Comparison of ENCODE assay signal across 9 mouse cellular contexts in the genomic region with DNA sequence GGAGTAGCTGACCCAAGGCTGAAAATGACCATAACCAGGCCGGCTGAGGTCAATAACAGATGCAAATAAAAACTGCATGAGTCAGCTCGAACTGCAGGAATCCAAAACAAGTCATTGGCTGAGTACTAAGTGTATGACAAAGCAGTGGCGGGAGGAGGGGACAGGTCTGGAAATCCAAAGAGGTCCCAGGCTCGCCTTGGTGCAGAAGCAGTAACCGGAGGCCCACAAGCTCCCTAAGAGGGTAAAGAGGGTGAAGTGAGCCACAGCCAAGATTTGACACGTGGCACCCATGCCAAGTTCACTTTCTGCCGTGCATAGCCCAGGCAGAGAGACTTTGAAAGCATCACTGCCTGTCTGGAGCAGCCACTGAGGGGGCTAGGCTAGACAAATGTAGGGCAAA. TPM values are rescaled to one million over a fixed set of nuclear protein-coding genes. Genes with fewer than 3 reads are reported as not detected.
DNase-seq lines count a peak whose midpoint lies in the region; ATAC-seq and TF ChIP-seq lines count a peak whose summit lies in the region.
"Had no signal": no experiment of that assay in that cellular context is flagged by ENCODE, and none has a peak within 500 bp of the region (broad histone marks: within the 10 kb centered on the region; RNA-seq: fewer than 3 reads in every experiment).

No protein-coding gene starts in this region.

- in situ Hi-C loops in ES-E14 (cut with MboI; ENCODE audit: low sequenced_read_pairs in 2 of 2, unreplicated experiment in 2 of 2): no loop called here

- no peak for ATAC-seq in kidney, embryonic 14.5 days (ENCODE audit: low FRiP score, low TSS enrichment)
- no peak for ATAC-seq in neural tube, embryonic 15.5 days (ENCODE audit: low FRiP score)

- peak; percentile 51 for DNase-seq in kidney, adult 11 months
- no peak for DNase-seq in ES-E14 (ENCODE audit: low read depth, low spot score)
- DNase-seq in fibroblast of lung, adult 2 months (ENCODE audit: low read depth): peak; percentile 65
- peak; percentile 21 to 39 for DNase-seq in kidney, postnatal 4 days
- no peak for DNase-seq in left cerebral cortex, postnatal 25 days (ENCODE audit: low spot score in 2 of 2)
- DNase-seq in ovary, postnatal 10 days (ENCODE audit: low spot score): no peak

- H3K27me3 ChIP-seq in kidney, embryonic 14.5 days (ENCODE audit: control insufficient read depth, insufficient read depth, low read length): no peaks in the 10 kb centered on the region
- H3K27me3 ChIP-seq in neural tube, embryonic 15.5 days (replicated peaks): no peaks in the 10 kb centered on the region

- intact Hi-C loops in left cerebral cortex, postnatal 25 days (cut with DNase I): no loop called here

- no peaks in the 10 kb centered on the region for H3K36me3 ChIP-seq in kidney, embryonic 14.5 days (ENCODE audit: control insufficient read depth, insufficient read depth, low read length)
- no peaks in the 10 kb centered on the region for H3K36me3 ChIP-seq in ES-E14 (ENCODE audit: control insufficient read depth, insufficient read depth, low read length, poor library complexity, severe bottlenecking)
- H3K36me3 ChIP-seq in neural tube, embryonic 15.5 days: no peaks in the 10 kb centered on the region

- no peak overlapping the region for H3K4me2 ChIP-seq in kidney, embryonic 14.5 days (replicated peaks; ENCODE audit: low read depth, low read length)
- H3K4me2 ChIP-seq in neural tube, embryonic 15.5 days: no peak overlapping the region

- H3K9ac ChIP-seq in kidney, embryonic 14.5 days (ENCODE audit: low read depth, low read length): no peak overlapping the region
- H3K9ac ChIP-seq in ES-E14 (ENCODE audit: insufficient read depth, low read depth, low read length, poor library complexity, severe bottlenecking): no peak overlapping the region
- H3K9ac ChIP-seq in neural tube, embryonic 15.5 days (replicated peaks): no peak overlapping the region

- 0 out of 2 replicates have a peak, but pooled peaks cover 3% of the 10 kb centered on the region for H3K4me1 ChIP-seq in kidney, embryonic 14.5 days (ENCODE audit: control insufficient read depth, insufficient read depth, low read length)
- peaks cover 7 to 34% of the 10 kb centered on the region in 2 experiments for H3K4me1 ChIP-seq in ES-E14 (ENCODE audit: control insufficient read depth in 2 of 2, insufficient read depth in 2 of 2, low read length in 2 of 2, poor library complexity in 1 of 2)
- H3K4me1 ChIP-seq in neural tube, embryonic 15.5 days: peaks cover 29% of the 10 kb centered on the region

- H3K4me3 ChIP-seq in kidney, embryonic 14.5 days (ENCODE audit: low read length): no peak overlapping the region
- H3K4me3 ChIP-seq in ES-E14 (ENCODE audit: insufficient read depth in 1 of 2, low read depth in 1 of 2, low read length in 2 of 2, poor library complexity in 1 of 2, severe bottlenecking in 1 of 2): no peak overlapping the region
- no peak overlapping the region for H3K4me3 ChIP-seq in neural tube, embryonic 15.5 days (replicated peaks)
- H3K4me3 ChIP-seq: erythroblast, embryonic 14.5 days had no signal

- no peak overlapping the region for H3K27ac ChIP-seq in kidney, embryonic 14.5 days (ENCODE audit: low read depth, low read length)
- H3K27ac ChIP-seq in ES-E14 (ENCODE audit: insufficient read depth, low read depth, low read length, poor library complexity, severe bottlenecking): no peak overlapping the region
- no peak overlapping the region for H3K27ac ChIP-seq in neural tube, embryonic 15.5 days (replicated peaks)

- 63% methylated on average over 7 of the region's 7 CpGs for WGBS in kidney, embryonic 14.5 days
- 49% methylated on average over 7 of the region's 7 CpGs for WGBS in neural tube, embryonic 15.5 days

- H3K9me3 ChIP-seq in kidney, embryonic 14.5 days (ENCODE audit: control insufficient read depth, low read length): no peaks in the 10 kb centered on the region
- H3K9me3 ChIP-seq in ES-E14 (ENCODE audit: control insufficient read depth, insufficient read depth, low read depth, low read length): no peaks in the 10 kb centered on the region
- no peaks in the 10 kb centered on the region for H3K9me3 ChIP-seq in neural tube, embryonic 15.5 days (replicated peaks)

TF ChIP-seq in ES-E14, 5 proteins besides CTCF, POLR2A, EP300 and RAD21:
- TF ChIP-seq ZC3H11A (IDR thresholded peaks at IDR 0.05; ENCODE audit: borderline replicate concordance, low read depth, low read length) (no peak), MAFK (IDR thresholded peaks at IDR 0.05; ENCODE audit: insufficient read depth, low read depth, low read length) (peak; percentile 56; the same call in 1 of the 2 replicates), HCFC1 (IDR thresholded peaks at IDR 0.05; ENCODE audit: borderline replicate concordance, insufficient read depth, low read length) (no peak), CHD2 (IDR thresholded peaks at IDR 0.05; ENCODE audit: low read depth, low read length) (no peak), ZNF384 (IDR thresholded peaks at IDR 0.05; ENCODE audit: low read depth, low read length) (no peak)
TF ChIP-seq in ES-E14: peak in this region for 1.

RNA-seq across cellular contexts. Expression of a gene that starts 41.0 kb away (rescaled TPM):
- polyA plus RNA-seq in kidney, embryonic 14.5 days (2014; fragmentation: Nextera tagmentation; extraction: Ambion mirVana): 61.1 and 64.8 TPM in 2 replicates
- 11.3 and 11.7 TPM in 2 replicates for total RNA-seq in ES-E14 (2012; rRNA removed)
- polyA plus RNA-seq in neural tube, embryonic 15.5 days (2015; fragmentation: Nextera tagmentation; extraction: Ambion mirVana): 77.4 and 80.3 TPM in 2 replicates
- total RNA-seq in left cerebral cortex, postnatal 25 days (2021): 10 to 100 TPM; 33.0 to 34.5 TPM

Comparison
In these comparisons a context has a peak if more than half of its experiments do, and no peak if none do; other contexts are left out.
1. DNase-seq: peak in kidney, adult 11 months (single experiment), fibroblast of lung, adult 2 months (single experiment) and kidney, postnatal 4 days (2 of 2); none in ES-E14 (single experiment), left cerebral cortex, postnatal 25 days (0 of 2) and ovary, postnatal 10 days (single experiment).